Mouse (Mus musculus) layer of hippocampus, postnatal 36 days (tissue): ENCODE data around the gene Sltm. TPM values are rescaled to one million over a fixed set of nuclear protein-coding genes. Genes with fewer than 3 reads are reported as not detected.
A peak's percentile ranks its signal among the peaks of the same experiment; 100 is the strongest.
"Not testable (repeated sequence)": the region's sequence is repeated elsewhere in the genome, so short reads cannot be mapped to it uniquely, and the experiment has no call there.

Experiments
- DNase-seq, 2 experiments: peaks; one replicate each; pipeline ENCODE4 v3.0.0; 2022
- total RNA-seq, 2 experiments: library from RNA; stranded (reverse); gene quantifications; 2 replicates each; pipeline ENCODE4 v1.2.3; 2021

Gene Sltm
- total RNA-seq, result 10 to 100 TPM; 52.0 to 57.4 TPM

DNA sequence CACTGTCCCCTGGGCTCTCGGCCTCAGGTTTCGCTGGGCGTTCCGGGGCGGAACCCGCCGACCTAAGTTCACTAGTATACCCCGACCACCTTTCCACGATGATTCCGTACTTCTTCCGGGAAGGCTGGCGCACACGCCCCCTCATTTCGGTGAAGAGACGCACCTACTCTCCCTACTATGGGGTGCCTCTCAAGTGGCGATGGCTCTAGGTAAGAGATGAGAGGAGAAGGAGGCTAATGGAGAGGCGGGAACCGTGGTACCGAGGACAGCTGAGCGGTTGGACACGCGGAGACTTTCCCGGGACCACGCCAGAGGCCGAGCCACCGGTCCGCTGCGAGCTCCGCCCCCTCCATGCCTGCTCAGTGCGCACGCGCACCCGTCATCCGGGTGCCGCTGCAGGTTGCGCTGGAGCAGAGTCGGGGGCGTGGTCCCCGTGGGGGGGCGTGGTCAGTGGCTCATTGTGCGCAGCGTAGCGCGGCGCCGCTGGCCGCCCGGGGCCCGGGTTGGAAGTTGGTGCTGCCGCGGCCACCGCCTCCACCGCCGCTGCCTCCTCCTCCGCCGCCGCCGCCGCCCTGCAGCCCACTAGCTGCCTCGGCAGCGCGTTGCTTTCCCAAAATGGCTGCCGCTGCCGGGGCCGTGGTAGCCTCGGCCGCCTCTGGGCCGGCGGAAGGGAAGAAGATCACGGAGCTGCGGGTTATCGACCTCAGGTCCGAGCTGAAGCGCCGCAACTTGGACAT is at the start of gene Sltm:
Gene Sltm, plus strand, starts transcription at position 450 of the 737 bp plus-strand sequence.
- DNase-seq, result peak; percentile 98 to 99

DNA sequence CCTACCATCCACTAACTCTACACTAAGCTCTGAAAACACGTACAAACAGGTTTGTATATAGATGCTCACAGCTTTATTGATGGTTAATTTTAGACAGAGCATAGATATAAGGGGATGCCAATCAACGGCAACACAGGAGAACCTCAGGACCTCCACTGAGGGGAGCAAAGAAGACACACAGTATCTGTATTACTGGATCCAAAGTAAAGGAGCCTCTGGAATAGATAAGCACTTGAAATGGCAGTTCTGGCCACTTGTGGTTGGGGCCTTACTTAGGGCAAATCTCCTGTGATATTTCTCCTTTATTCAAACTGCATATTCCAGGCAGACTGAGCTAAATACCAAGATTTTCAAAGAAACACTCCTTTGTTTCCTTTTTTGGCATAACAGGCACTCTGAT is 49.5 kb upstream of the Sltm start:
- no peak for DNase-seq

DNA sequence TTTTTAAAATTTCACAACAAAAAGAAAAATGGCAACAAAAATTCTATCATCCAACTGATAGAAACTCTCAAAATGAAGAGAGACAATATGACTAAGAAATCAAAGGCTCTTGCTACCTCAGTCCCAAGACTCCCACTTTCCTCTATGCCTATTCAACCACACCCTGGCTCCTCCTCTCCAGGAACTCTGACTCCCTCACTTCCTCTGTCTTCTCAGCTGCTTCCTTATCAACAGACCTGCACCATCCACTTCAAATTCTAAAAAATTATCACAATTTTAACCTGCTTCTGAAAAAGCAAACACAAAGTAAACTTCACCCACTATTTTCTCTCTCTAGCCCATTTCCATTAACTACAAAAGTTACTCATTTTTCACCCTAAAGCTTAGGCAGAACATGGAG is 45.6 kb upstream of the Sltm start:
- DNase-seq, result no peak

GRCm38 (mm10) chr9:70502284-70503014 is 40.1 kb upstream of the Sltm start:
- no peak for DNase-seq

GRCm38 (mm10) chr9:70503015-70503603 is 39.4 kb upstream of the Sltm start:
- DNase-seq, result peak in 1 of 2 experiments; percentile 54

GRCm38 (mm10) chr9:70503626-70504041 is 38.9 kb upstream of the Sltm start, which contains the start of gene Rnf111:
Gene Rnf111 (minus strand): TSS chr9:70503725.
- DNase-seq, result peak; percentile 96

DNA sequence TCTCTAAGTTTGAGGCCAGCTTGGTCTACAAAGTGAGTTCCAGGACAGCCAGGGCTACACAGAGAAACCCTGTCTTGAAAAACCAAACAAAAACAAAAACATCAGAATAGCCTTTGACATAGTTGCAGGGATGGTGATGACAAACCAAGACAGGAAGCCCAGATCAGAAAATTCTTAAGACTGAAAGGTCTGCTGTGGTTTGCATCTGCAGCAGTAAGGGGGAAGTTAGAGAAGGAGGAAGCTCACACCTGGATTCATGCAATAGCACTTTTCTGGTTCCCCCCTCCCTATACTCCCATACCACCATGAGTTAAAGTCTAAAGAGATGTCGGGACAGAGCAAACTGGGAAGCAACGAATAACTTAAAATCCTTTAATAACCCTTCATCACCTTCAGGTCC is 36.4 kb upstream of the Sltm start:
- DNase-seq, result no peak

DNA sequence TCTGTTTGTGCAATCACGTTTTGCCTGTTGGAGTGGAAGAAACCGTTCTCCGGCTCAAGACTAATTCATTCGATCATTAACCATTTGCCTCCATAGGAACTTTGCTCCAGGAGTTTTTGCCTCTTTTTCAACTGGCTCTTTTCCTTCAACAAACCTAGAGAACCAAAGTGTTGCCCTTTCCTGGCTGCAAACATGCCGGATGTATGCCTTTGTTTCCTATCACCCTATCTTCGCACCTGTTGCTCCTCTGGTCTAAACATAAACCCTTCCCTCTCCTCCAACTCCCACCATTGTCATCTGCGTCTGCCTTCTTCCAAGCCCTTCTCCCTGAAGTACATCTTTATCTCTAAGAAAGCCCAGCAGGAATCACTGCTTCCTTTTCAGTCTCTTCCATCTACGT is 35.8 kb upstream of the Sltm start:
- DNase-seq, result no peak

DNA sequence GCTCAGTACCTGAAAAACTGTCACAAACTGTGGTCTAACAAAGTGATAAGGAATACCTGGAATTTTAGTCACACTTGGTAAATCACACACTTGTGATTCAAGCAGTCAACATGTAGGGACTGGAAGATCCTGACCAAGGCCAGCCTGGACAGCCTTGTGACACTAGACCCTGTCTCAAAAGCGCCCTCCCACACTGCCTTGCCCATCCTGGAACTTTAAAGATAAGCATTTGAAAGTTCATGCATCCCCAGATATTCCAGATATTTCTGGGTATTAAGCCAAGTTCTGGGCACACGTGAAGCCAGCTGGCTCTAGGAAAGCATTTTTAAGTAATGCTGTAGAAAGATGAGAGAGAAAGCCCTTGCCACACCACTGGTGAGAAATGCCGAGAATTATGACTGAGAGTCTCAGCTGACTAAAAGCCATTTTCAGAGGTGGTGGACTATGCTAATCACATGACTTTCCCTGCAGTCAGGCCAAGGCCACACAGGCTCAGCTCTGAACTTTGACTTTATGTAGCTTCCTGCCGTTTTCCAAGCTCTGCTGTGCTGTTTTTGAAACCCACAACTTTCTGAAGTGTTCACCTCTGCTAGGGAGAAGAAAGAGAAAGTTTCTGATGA is 32.5 kb upstream of the Sltm start:
- no peak for DNase-seq

- no peak for DNase-seq
Observed at GRCm38 (mm10) chr9:70510998-70511583, 31.5 kb upstream of the Sltm start.

GRCm38 (mm10) chr9:70511681-70512080 is 30.9 kb upstream of the Sltm start:
- no peak for DNase-seq

DNA sequence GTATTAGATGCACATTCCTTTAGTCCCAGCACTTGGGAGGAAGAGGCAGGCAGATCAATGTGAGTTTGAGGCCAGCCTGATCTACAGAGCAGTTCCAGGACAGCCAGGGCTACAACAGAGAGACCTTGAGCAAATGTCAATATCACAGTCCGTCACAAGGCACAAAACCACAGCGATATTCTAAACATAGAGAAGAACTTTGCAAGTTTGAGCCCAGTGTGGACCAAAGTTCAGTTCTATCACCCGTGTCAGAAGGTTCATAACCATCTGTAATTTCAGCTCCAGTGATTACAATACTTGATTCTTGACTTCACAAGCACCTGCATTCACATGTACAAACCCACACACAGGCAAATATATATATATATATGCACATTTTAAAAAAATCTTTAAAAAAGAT is 21.9 kb upstream of the Sltm start:
- DNase-seq, result no peak

GRCm38 (mm10) chr9:70523813-70524212 is 18.7 kb upstream of the Sltm start:
- DNase-seq, result no peak

DNA sequence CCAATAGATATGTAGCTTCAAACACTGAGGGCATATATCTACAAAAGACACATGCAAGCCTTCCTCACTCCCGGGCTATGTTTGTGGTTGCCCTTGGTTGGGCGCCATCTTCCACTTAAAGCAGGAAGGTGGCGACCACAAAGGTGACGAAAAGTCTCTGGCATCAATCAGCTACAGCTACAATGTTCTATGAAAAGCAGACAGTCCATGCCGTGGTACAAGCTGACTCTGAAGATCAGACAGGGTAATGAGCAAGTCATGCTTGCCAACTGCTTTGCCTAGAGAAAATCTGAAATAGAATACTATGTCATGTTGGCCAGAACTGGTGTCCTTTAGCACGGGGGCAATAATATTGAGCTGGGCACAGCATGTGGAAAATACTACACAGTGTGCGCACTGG is 18.2 kb upstream of the Sltm start:
- DNase-seq, result no peak

DNA sequence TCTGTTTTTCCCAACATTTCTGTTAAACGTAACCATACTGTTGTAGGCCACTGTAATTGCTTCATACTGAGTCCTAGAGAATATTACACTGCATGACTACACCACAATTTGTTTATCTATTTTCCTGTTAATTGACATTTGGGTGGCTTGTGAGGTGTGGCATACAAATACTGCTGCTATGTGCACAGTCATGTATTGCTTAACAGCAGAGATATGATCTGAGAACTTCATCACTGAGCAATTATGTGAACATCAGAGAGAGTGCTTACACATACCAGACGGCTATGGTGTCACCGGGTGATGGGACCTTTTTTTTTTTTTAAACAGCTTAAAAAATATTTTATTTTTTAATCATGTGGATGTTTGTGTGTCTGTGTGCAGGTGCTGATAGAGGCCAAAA is 9.2 kb upstream of the Sltm start:
- DNase-seq, result no peak

DNA sequence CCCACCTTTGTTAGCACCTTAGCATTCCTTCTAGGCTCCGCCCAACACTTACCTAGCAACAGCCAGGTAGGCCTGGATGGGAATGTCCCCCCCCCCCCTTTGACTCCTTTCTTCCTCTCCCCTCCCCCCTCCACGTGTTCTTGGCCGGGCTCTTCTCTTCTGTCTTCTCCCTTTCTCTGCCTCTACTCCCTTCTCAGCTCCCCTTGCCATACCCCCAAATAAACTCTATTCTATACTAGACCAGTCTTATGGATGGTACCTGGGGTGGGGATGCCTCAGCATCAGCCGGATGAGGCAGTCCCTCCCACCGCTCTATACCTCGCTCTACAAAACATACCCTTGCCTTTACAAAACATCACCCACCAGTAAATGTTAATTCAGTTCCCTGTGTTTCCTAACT is 970 bp upstream of the Sltm start:
- no peak for DNase-seq

- DNase-seq, result no peak
Observed at GRCm38 (mm10) chr9:70543048-70543880, 710 bp downstream of the Sltm start.

DNA sequence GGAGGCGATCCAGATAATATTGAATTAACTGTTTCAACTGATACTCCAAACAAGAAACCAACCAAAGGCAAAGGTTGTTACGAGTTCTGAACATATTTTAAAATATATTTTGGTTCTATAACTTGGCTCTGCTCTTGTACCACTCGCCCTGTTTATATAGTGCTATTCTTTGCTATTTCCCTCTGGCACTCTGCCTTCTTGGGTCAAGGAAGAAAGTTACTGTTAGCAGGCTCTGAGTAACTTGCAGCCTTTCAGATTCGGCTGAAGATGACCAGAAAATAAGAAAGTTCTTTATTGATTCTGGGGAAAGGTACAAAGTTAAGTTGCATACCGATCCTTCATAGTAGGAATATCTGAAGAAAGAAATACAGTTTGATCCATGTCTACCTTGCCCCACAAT is 1.4 kb downstream of the Sltm start:
- DNase-seq, result no peak

DNA sequence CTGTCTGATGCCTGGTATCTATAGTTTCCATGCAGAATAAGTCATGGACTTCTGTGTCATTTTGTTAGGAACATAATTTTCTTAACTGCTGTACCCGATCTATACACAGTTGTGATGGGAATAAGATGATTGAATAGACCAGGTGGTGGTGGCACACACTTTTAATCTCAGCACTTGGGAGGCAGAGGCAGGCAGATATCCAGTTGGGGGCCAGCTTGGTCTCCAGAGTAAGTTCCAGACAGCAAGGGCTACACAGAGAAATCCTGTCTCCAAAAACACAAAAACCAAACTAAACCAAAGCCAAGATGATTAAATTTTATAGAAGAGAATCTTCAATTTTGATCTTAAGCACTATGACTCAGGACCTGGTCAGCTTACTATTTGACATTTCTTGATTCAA is 2.3 kb downstream of the Sltm start:
- no peak for DNase-seq

DNA sequence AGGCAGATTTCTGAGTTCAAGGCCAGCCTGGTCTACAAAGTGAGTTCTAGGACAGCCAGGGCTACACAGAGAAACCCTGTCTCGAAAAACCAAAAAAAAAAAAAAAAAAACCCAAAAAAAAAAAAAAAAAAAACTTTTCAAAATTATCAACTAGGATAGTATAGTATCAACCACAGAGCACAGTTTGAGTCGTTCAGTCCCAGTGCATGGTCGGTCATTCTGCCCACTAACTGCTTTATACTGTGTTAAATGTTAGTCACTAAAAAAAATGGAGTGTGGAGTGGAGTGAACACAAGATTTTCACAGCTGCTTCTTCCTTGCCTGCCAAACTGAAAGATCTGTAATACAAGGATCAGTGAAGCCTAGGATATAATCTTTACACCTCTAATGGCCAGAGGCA is 4.0 kb downstream of the Sltm start:
- not testable (repeated sequence) for DNase-seq

- no peak for DNase-seq
Observed at GRCm38 (mm10) chr9:70548304-70548703, 5.8 kb downstream of the Sltm start.

GRCm38 (mm10) chr9:70551524-70551923 is 9.0 kb downstream of the Sltm start:
- no peak for DNase-seq
